Mouse (Mus musculus) liver, embryonic 13.5 days (tissue): ENCODE measurements at regions not wholly inside any gene's neighbourhood (a gene's known extent, or its start where the extent isn't known, plus 50 kb on each side); places are given as distances from the start of the nearest gene placed in this dataset.

Experiments
- ATAC-seq: fragments of 200-750 bp; cut with Nextera tagmentation; 2 replicates; pipeline ENCODE4 v1.8.0; 2017; ENCODE audit warnings: low read depth, mild to moderate bottlenecking, moderate number of reproducible peaks, moderate library complexity
- DNase-seq: peaks from one replicate; pipeline ENCODE4 v3.0.0; 2022
- H3K27ac ChIP-seq: fragments of 300-500 bp; sonication (generic); 2 replicates; pipeline ENCODE4 v1.5.1; 2015; ENCODE audit warnings: moderate library complexity, mild to moderate bottlenecking, inconsistent platforms
- H3K27me3 ChIP-seq: fragments of 300-500 bp; sonication (generic); 2 replicates; pipeline ENCODE4 v1.6.1; 2015; ENCODE audit warnings: mild to moderate bottlenecking, inconsistent platforms
- H3K36me3 ChIP-seq: fragments of 300-500 bp; sonication (generic); 2 replicates; pipeline ENCODE4 v1.6.1; 2015; ENCODE audit warnings: mild to moderate bottlenecking, inconsistent platforms
- H3K4me1 ChIP-seq: fragments of 300-500 bp; sonication (generic); replicated peaks from 2 replicates; pipeline ENCODE4 v1.6.1; 2015; ENCODE audit warnings: inconsistent platforms
- H3K4me2 ChIP-seq: fragments of 300-500 bp; sonication (generic); 2 replicates; pipeline ENCODE4 v1.6.1; 2015; ENCODE audit warnings: inconsistent platforms, mild to moderate bottlenecking, moderate library complexity
- H3K4me3 ChIP-seq: fragments of 300-500 bp; sonication (generic); replicated peaks from 2 replicates; pipeline ENCODE4 v1.5.1; 2015; ENCODE audit warnings: mild to moderate bottlenecking, inconsistent platforms
- H3K9ac ChIP-seq: fragments of 300-500 bp; sonication (generic); 2 replicates; pipeline ENCODE4 v1.6.1; 2015; ENCODE audit warnings: mild to moderate bottlenecking, inconsistent platforms
- H3K9me3 ChIP-seq: fragments of 300-500 bp; sonication (generic); replicated peaks from 2 replicates; pipeline ENCODE4 v1.6.1; 2016; ENCODE audit warnings: inconsistent platforms
- WGBS: fragments of 180-500 bp; shearing (Covaris S2); methylation state at CpG from one replicate; pipeline ENCODE4 v1.1.7; 2015; ENCODE audit not compliant: insufficient replicate concordance; 5-methylcytosine and 5-hydroxymethylcytosine counted together

DNA sequence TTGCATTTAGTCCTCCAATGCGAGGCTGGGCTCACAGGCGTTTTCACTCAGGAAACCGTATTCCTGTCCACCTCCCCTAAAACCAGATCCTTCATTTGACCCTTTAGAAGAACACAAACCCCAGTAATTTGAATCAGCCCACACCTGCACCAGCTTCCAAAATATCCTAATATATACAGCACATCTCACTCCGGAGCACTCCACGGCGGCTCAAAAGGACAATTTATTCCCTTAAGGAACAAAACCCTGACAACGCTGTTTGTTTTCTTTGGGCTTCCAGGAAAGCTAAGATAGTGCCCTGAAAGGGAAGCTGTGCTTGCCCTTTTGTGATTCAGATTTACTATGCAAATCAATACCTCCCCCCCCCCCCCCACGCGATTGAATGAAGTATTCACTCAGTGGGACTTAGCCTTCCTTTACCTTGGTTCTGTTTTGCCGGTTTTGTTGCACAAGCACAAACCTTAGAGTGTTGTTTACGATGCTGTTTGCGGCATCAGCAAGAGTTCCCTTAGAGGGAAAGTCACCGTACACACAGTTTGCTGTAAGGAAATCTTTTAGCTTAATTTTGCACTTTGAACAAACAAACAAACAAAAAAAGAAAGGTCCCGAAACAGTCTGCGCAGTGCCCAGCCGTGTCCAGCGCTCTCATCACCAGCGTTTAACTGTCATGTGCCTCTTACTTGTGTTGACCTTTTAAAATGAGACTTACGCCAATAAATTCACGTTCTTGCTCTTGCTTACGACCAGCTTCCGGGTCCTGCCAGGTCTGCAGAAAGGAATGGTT, 111.2 kb upstream of the Six2 start:
- peak overlapping the region; percentile 62 for H3K4me2 ChIP-seq
- DNase-seq (no peak), ATAC-seq (no peak)
- no peaks in the 10 kb centered on the region for H3K9me3 ChIP-seq
- no peak overlapping the region for H3K27ac ChIP-seq
- 3% methylated on average over 22 of the region's 22 CpGs for WGBS
- peaks cover 82% of the 10 kb centered on the region for H3K27me3 ChIP-seq
- no peak overlapping the region for H3K9ac ChIP-seq
- H3K36me3 ChIP-seq, result no peaks in the 10 kb centered on the region
- H3K4me1 ChIP-seq, result peaks cover 12% of the 10 kb centered on the region; the same call in 1 of the 2 replicates
- peak overlapping the region; percentile 42 for H3K4me3 ChIP-seq

- Histone ChIP-seq H3K27me3 (peaks cover 73% of the 10 kb centered on the region), H3K36me3 (no peaks in the 10 kb centered on the region), H3K9me3 (no peaks in the 10 kb centered on the region), H3K9ac (no peak overlapping the region), H3K4me3 (no peak overlapping the region), H3K4me1 (peaks cover 12% of the 10 kb centered on the region; the same call in 1 of the 2 replicates), H3K27ac (no peak overlapping the region), H3K4me2 (no peak overlapping the region)
- WGBS, result 45% methylated on average over 5 of the region's 5 CpGs
- DNase-seq (no peak), ATAC-seq (no peak)
These were observed 109.7 kb upstream of the Six2 start for GRCm38 (mm10) chr17:85797755-85798154.

- no peaks in the 10 kb centered on the region for H3K9me3 ChIP-seq
- no peak overlapping the region for H3K4me2 ChIP-seq
- no peak overlapping the region for H3K4me3 ChIP-seq
- DNase-seq (no peak), ATAC-seq (no peak)
- no peaks in the 10 kb centered on the region for H3K36me3 ChIP-seq
- no peak overlapping the region for H3K9ac ChIP-seq
- peaks cover 12% of the 10 kb centered on the region; the same call in 1 of the 2 replicates for H3K4me1 ChIP-seq
- 43% methylated on average over 5 of the region's 5 CpGs for WGBS
- H3K27me3 ChIP-seq, result peaks cover 60% of the 10 kb centered on the region
- H3K27ac ChIP-seq, result no peak overlapping the region
These were observed 107.7 kb upstream of the Six2 start for GRCm38 (mm10) chr17:85795820-85796219.

DNA sequence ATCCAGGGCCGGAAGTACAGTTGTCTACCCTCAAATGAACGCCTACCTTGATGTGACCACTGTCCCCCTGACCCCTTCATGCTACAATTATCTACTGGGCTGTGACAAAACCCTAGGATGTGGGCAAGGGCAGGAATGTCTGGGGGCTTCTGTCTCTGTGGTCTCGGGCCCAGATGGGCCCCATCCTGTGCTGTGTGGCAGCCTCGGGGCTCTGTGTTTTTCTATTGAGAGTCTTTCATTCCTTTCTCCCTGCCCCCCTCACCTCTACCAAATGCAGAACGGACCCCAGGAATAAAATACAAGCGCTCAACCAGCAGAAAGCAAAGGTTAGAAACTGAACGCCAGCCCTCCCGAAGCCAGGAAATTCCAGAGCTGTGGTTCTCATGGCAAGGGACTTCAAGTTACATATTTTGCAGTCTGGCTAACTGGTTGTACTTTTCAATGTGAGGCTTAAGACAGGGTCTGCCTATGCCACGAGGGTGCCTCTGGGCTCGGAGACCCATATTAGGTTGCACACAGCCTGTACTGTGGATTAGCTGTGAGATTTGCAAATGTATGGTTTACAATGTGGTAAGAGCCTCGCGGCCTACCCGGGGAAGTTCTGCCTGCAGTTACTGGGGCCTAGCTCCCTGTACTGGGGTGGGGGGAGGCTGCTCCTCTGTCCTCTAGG, 97.7 kb upstream of the Six2 start:
- Histone ChIP-seq H3K27ac (no peak overlapping the region), H3K4me2 (no peak overlapping the region), H3K9ac (no peak overlapping the region), H3K9me3 (no peaks in the 10 kb centered on the region), H3K27me3 (no peaks in the 10 kb centered on the region), H3K4me3 (no peak overlapping the region), H3K4me1 (no peaks in the 10 kb centered on the region), H3K36me3 (no peaks in the 10 kb centered on the region)
- DNase-seq, result no peak
- ATAC-seq, result no peak
- 51% methylated on average over 13 of the region's 13 CpGs for WGBS

DNA sequence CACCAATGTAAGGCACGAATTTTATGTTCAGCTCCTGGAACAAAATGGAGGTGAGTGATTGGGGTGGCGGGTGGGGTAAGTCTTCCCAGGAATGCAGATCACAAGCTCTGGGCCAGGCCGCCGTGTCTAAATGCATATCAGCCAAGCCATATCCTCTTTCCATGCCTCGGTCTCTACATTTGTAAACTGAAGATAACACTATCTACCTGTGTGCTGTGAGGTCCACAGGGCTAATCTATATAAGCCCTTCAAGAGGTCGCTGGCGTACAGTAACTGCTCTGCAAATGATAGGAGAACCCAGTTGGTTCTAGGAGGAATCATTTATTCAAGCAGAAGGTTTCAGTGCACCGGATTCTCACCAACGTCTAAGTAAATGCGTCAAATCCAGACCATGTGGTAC, 92.4 kb upstream of the Six2 start:
- ATAC-seq (no peak), DNase-seq (no peak)
- WGBS, result 50% methylated on average over 10 of the region's 10 CpGs
- Histone ChIP-seq H3K9ac (no peak overlapping the region), H3K4me1 (no peaks in the 10 kb centered on the region), H3K9me3 (no peaks in the 10 kb centered on the region), H3K27me3 (peaks cover 7% of the 10 kb centered on the region; the same call in 1 of the 2 replicates), H3K4me2 (no peak overlapping the region), H3K4me3 (no peak overlapping the region), H3K36me3 (no peaks in the 10 kb centered on the region), H3K27ac (no peak overlapping the region)

GRCm38 (mm10) chr17:85776876-85777275, 88.8 kb upstream of the Six2 start:
- ATAC-seq, result no peak
- Histone ChIP-seq H3K9me3 (no peaks in the 10 kb centered on the region), H3K27ac (no peak overlapping the region), H3K27me3 (peaks cover 8% of the 10 kb centered on the region; the same call in 1 of the 2 replicates), H3K4me1 (no peaks in the 10 kb centered on the region), H3K36me3 (no peaks in the 10 kb centered on the region), H3K4me2 (no peak overlapping the region), H3K4me3 (no peak overlapping the region), H3K9ac (no peak overlapping the region)
- DNase-seq, result no peak
- 50% methylated on average over 3 of the region's 3 CpGs for WGBS

- WGBS, result 72% methylated on average over 10 of the region's 10 CpGs
- H3K27ac ChIP-seq, result no peak overlapping the region
- no peak for ATAC-seq
These were observed 80.3 kb upstream of the Six2 start for GRCm38 (mm10) chr17:85768341-85768740.

DNA sequence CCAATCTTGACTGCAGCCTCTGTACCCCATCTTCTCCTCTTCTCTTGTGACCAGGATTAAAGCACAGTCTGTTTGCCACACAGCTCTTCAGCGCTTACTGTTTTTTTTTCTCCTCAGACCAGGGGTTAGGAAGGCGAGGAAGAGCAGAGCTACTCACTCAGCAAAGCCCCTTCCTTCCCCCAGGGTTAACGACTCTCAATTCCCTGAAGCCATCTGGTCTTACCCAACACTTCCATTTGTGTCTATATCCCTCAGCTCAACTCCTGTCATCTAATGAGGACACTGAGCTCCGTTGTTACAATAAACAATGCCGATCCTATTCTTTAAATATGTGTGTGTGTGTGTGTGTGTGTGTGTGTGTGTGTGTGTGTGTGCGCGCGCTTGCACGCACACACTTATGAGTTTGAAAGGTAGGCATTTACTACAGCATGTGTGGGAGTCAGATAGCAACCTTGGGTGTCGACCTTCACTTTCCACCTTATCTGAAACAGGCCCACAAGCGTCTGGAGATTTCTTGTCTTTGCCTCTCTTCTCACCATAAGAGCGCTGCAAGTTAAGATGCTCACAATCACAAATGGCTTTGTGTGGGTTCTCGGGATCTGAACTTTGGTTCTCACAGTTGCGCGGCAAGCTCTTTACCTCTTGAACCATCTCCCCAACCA, 79.3 kb upstream of the Six2 start:
- ATAC-seq, result no peak
- H3K36me3 ChIP-seq, result no peaks in the 10 kb centered on the region
- WGBS, result 56% methylated on average over 15 of the region's 15 CpGs
- no peak overlapping the region for H3K9ac ChIP-seq
- no peaks in the 10 kb centered on the region for H3K4me1 ChIP-seq
- peak; percentile 4 for DNase-seq
- H3K27ac ChIP-seq, result no peak overlapping the region
- H3K4me3 ChIP-seq, result no peak overlapping the region
- H3K27me3 ChIP-seq, result no peaks in the 10 kb centered on the region
- no peak overlapping the region for H3K4me2 ChIP-seq
- H3K9me3 ChIP-seq, result no peaks in the 10 kb centered on the region

More at GRCm38 (mm10) chr17:85768341-85768740, 80.3 kb upstream of the Six2 start:
- H3K27me3 ChIP-seq, result no peaks in the 10 kb centered on the region
- no peak overlapping the region for H3K9ac ChIP-seq
- H3K4me3 ChIP-seq, result no peak overlapping the region
- no peaks in the 10 kb centered on the region for H3K36me3 ChIP-seq
- H3K9me3 ChIP-seq, result no peaks in the 10 kb centered on the region
- DNase-seq, result no peak
- H3K4me2 ChIP-seq, result no peak overlapping the region
- H3K4me1 ChIP-seq, result no peaks in the 10 kb centered on the region

GRCm38 (mm10) chr17:85766556-85766955, 78.5 kb upstream of the Six2 start:
- H3K4me3 ChIP-seq, result no peak overlapping the region
- DNase-seq (no peak), ATAC-seq (no peak)
- no peak overlapping the region for H3K9ac ChIP-seq
- no peaks in the 10 kb centered on the region for H3K36me3 ChIP-seq
- H3K27ac ChIP-seq, result no peak overlapping the region
- H3K4me2 ChIP-seq, result no peak overlapping the region
- no peaks in the 10 kb centered on the region for H3K9me3 ChIP-seq
- no peaks in the 10 kb centered on the region for H3K4me1 ChIP-seq
- 19% methylated on average over 5 of the region's 5 CpGs for WGBS
- H3K27me3 ChIP-seq, result no peaks in the 10 kb centered on the region

DNA sequence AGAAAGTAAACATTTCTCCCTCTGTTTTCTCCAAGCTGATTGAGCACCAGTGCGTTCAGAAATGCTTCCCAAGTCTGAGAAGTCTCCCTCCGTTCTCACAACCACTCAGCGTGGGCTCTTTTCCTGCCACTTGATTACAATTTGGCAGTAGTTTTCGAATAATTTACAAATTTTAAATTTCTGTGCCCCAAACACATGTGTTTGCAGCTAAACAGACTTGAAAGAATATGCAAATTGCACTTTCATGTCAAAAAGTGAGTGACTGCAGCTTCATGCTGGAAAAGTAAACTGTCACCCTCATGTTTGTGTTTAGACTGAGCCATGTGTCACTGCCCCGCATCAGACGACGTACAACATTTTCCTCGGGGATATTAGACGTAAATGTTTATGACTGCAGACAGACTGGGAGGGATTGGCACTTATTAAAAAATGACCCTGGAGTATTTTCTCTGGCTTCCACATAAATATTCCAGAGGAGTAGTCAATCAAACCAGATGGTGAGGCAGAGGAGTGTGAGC, 70.6 kb upstream of the Six2 start:
- H3K4me2 ChIP-seq, result no peak overlapping the region
- no peaks in the 10 kb centered on the region for H3K9me3 ChIP-seq
- 64% methylated on average over 9 of the region's 9 CpGs for WGBS
- no peak overlapping the region for H3K27ac ChIP-seq
- DNase-seq (no peak), ATAC-seq (no peak)
- no peak overlapping the region for H3K4me3 ChIP-seq
- no peaks in the 10 kb centered on the region for H3K4me1 ChIP-seq
- H3K27me3 ChIP-seq, result no peaks in the 10 kb centered on the region
- H3K36me3 ChIP-seq, result no peaks in the 10 kb centered on the region
- H3K9ac ChIP-seq, result no peak overlapping the region

GRCm38 (mm10) chr17:85757647-85758046, 69.6 kb upstream of the Six2 start:
- DNase-seq, result no peak
- Histone ChIP-seq H3K27ac (no peak overlapping the region), H3K4me3 (no peak overlapping the region), H3K9me3 (no peaks in the 10 kb centered on the region), H3K36me3 (no peaks in the 10 kb centered on the region), H3K9ac (no peak overlapping the region), H3K27me3 (no peaks in the 10 kb centered on the region), H3K4me2 (no peak overlapping the region), H3K4me1 (no peaks in the 10 kb centered on the region)
- ATAC-seq, result no peak
- WGBS, result 59% methylated on average over 1 of the region's 1 CpGs
